Mouse (Mus musculus): Measurements from ENCODE around the gene Nelfa. TPM values are rescaled to one million over a fixed set of nuclear protein-coding genes. Genes with fewer than 3 reads are reported as not detected.
A peak's percentile ranks its signal among the peaks of the same experiment; 100 is the strongest.

The Nelfa gene
- total and polyA plus RNA-seq, 3 experiments: 20.6 to 41.2 (median 23.9) TPM

DNA sequence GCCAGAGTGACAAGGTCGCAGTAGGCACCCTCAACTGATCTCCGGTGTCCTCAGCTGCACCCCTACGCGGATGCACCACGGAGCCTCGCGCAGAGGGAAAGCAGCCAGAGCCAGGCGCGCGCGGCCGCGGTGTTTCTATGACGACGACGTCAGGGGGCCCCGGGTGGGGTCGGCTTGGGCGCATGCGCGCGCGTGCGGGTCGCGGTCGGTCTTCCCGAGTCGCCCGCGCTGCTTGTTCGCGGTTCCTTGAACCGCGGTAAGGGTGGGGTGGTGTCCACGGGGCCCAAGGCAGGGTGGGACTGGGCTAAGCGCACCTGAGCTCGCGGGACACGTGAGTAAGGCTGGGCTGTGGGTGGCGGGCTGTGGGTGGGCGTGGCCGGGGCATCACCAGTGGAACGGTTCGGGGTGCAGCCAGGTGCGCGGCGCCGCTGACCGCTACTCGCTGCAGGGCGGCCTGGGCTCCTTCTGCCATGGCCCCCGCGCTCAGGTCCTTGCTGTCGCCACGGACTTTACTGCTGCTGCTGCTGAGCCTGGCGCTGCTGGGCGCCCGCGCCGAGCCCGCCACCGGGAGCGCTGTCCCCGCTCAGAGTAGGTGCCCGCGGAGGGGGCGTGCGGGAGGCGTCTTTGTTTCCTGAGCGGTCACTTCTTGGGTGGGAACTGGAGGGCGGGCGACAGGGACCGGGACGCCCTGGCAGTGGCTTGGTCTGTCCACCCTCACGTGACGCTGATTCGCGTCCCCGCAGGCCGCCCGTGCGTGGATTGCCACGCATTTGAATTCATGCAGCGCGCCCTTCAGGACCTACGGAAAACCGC, 47.3 kb upstream of the Nelfa start, which contains the start of gene Gm1673 (continued):
- no peak for TF ChIP-seq TBP (conservative IDR thresholded peaks at IDR 0.05; ENCODE audit: low read depth, low read length)

- Histone ChIP-seq H3K9me3 (replicated peaks; ENCODE audit: low read length) (peaks cover 8% of the 10 kb centered on the region), H3K27ac (ENCODE audit: insufficient read depth, low read depth) (no peak overlapping the region), H3K4me1 (ENCODE audit: control insufficient read depth in 1 of 2, insufficient read depth in 2 of 2) (no peaks in the 10 kb centered on the region), H3K27me3 (replicated peaks) (no peaks in the 10 kb centered on the region), H3K4me3 (replicated peaks in 1 of 3; ENCODE audit: low read depth in 2 of 3, low read length in 2 of 3, poor library complexity in 1 of 3) (no peak overlapping the region), H3K4me2 (ENCODE audit: insufficient read depth, low read depth, poor library complexity, severe bottlenecking) (no peak overlapping the region), H3K36me3 (replicated peaks in 1 of 2; ENCODE audit: control insufficient read depth in 1 of 2, insufficient read depth in 1 of 2, low read length in 1 of 2) (no peaks in the 10 kb centered on the region), H3K79me2 (replicated peaks; ENCODE audit: control insufficient read depth, extremely low read depth, insufficient read depth, poor library complexity, severe bottlenecking) (no peaks in the 10 kb centered on the region), H3K9ac (ENCODE audit: insufficient read depth, low read depth) (no peak overlapping the region)
- no peak for DNase-seq (ENCODE audit: extremely low read depth)
- in situ Hi-C loops (cut with MboI; ENCODE audit: low pct_ligation_motif_present, low pct_unique_long_range_greater_than_20kb, low sequenced_read_pairs) (no loop called here), dilution Hi-C loops (cut with MboI; ENCODE audit: extremely low pct_ligation_motif_present, extremely low pct_unique_long_range_greater_than_20kb, low sequenced_read_pairs) (no loop called here)
- TF ChIP-seq JUN (IDR thresholded peaks at IDR 0.05; ENCODE audit: insufficient read depth, low read depth, low read length): no peak
- no peak for TF ChIP-seq POLR2A (IDR thresholded peaks at IDR 0.05; ENCODE audit: low read depth, low read length)
- TF ChIP-seq MAX (IDR thresholded peaks at IDR 0.05; ENCODE audit: low read length): no peak
- no peak for TF ChIP-seq ETS1 (conservative IDR thresholded peaks at IDR 0.05; ENCODE audit: low read depth, low read length)
- TF ChIP-seq EP300 (IDR thresholded peaks at IDR 0.05; ENCODE audit: low read length): no peak
- TF ChIP-seq RCOR1 (conservative IDR thresholded peaks at IDR 0.05; ENCODE audit: low read depth, low read length): no peak
- no peak for TF ChIP-seq ZNF384 (IDR thresholded peaks at IDR 0.05; ENCODE audit: low read depth, low read length)
- TF ChIP-seq TCF12 (IDR thresholded peaks at IDR 0.05; ENCODE audit: low read depth, low read length): no peak
- TF ChIP-seq CHD1 (IDR thresholded peaks at IDR 0.05; ENCODE audit: low read depth, low read length): no peak
- no peak for TF ChIP-seq ZMIZ1 (IDR thresholded peaks at IDR 0.05; ENCODE audit: low read depth, low read length)
Observed at GRCm38 (mm10) chr5:33982731-33983259, 46.6 kb upstream of the Nelfa start.

DNA sequence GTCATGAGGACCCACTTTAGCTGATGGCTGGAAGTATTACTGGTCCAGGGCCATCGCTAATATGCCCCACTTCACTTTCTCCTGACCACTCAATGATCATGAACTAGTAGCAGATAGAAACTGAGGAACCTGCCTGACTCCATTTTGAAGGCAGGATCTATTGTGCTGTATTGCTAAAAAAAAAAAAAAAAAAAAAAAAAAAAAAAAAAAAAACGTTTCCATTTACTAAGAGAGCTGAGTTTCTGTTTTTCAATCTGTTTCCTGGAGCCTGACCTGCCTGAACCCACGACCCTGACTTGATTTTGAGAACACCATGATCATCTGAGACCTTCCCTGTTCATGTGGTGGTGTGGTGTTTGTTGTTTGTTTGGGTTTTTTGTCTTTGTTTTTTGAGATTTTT, 40.1 kb upstream of the Nelfa start:
- no peak overlapping the region for H3K27ac ChIP-seq (ENCODE audit: insufficient read depth, low read depth)
- H3K4me1 ChIP-seq (ENCODE audit: control insufficient read depth in 1 of 2, insufficient read depth in 2 of 2): no peaks in the 10 kb centered on the region
- H3K79me2 ChIP-seq (replicated peaks; ENCODE audit: control insufficient read depth, extremely low read depth, insufficient read depth, poor library complexity, severe bottlenecking): no peaks in the 10 kb centered on the region
- no peak overlapping the region for H3K4me2 ChIP-seq (ENCODE audit: insufficient read depth, low read depth, poor library complexity, severe bottlenecking)
- H3K4me3 ChIP-seq (replicated peaks in 1 of 3; ENCODE audit: low read depth in 2 of 3, low read length in 2 of 3, poor library complexity in 1 of 3): no peak overlapping the region
- no peaks in the 10 kb centered on the region for H3K36me3 ChIP-seq (replicated peaks in 1 of 2; ENCODE audit: control insufficient read depth in 1 of 2, insufficient read depth in 1 of 2, low read length in 1 of 2)
- no peak for DNase-seq (ENCODE audit: extremely low read depth)
- no peaks in the 10 kb centered on the region for H3K27me3 ChIP-seq (replicated peaks)
- H3K9ac ChIP-seq (ENCODE audit: insufficient read depth, low read depth): no peak overlapping the region
- TF ChIP-seq ZNF384 (IDR thresholded peaks at IDR 0.05; ENCODE audit: low read depth, low read length): peak; percentile 89
- TF ChIP-seq MAZ (IDR thresholded peaks at IDR 0.05; ENCODE audit: low read depth, low read length): no peak
- in situ Hi-C loops (cut with MboI; ENCODE audit: low pct_ligation_motif_present, low pct_unique_long_range_greater_than_20kb, low sequenced_read_pairs): no loop called here
- dilution Hi-C loops (cut with MboI; ENCODE audit: extremely low pct_ligation_motif_present, extremely low pct_unique_long_range_greater_than_20kb, low sequenced_read_pairs): no loop called here
- no peaks in the 10 kb centered on the region for H3K9me3 ChIP-seq (replicated peaks; ENCODE audit: low read length)
